Mouse (Mus musculus) stomach, postnatal 0 days (tissue): ENCODE results near the gene Otud7a. TPM values are rescaled to one million over a fixed set of nuclear protein-coding genes. Genes with fewer than 3 reads are reported as not detected.

Experiments
- ATAC-seq: fragments of 200-750 bp; cut with Nextera tagmentation; 2 replicates; pipeline ENCODE4 v1.8.0; 2017; ENCODE audit not compliant: low FRiP score, low TSS enrichment
- DNase-seq: peaks from one replicate; pipeline ENCODE4 v3.0.0-alpha.2; 2016; ENCODE audit warnings: low spot score
- H3K27ac ChIP-seq: fragments of 300-500 bp; sonication (generic); replicated peaks from 2 replicates; pipeline ENCODE4 v1.5.1; 2014; ENCODE audit warnings: mild to moderate bottlenecking, control low read depth
- H3K27me3 ChIP-seq: fragments of 300-500 bp; sonication (generic); 2 replicates; pipeline ENCODE4 v1.6.1; 2014; ENCODE audit warnings: low read length; ENCODE audit not compliant: control insufficient read depth, insufficient read depth
- H3K36me3 ChIP-seq: fragments of 300-500 bp; sonication (generic); 2 replicates; pipeline ENCODE4 v1.6.1; 2014; ENCODE audit warnings: low read length, mixed read lengths; ENCODE audit not compliant: control insufficient read depth, insufficient read depth
- H3K4me1 ChIP-seq: fragments of 300-500 bp; sonication (generic); replicated peaks from 2 replicates; pipeline ENCODE4 v1.6.1; 2014; ENCODE audit warnings: antibody characterized with exemption; ENCODE audit not compliant: control insufficient read depth, insufficient read depth
- H3K4me2 ChIP-seq: fragments of 300-500 bp; sonication (generic); replicated peaks from 2 replicates; pipeline ENCODE4 v1.6.1; 2014; ENCODE audit warnings: low read depth, mild to moderate bottlenecking, control low read depth, moderate library complexity
- H3K4me3 ChIP-seq: fragments of 300-500 bp; sonication (generic); 2 replicates; pipeline ENCODE4 v1.5.1; 2014; ENCODE audit warnings: low read depth, low read length, control low read depth
- H3K9ac ChIP-seq: fragments of 300-500 bp; sonication (generic); 2 replicates; pipeline ENCODE4 v1.6.1; 2014; ENCODE audit warnings: mild to moderate bottlenecking, low read length, control low read depth, mixed read lengths
- H3K9me3 ChIP-seq: fragments of 300-500 bp; sonication (generic); 2 replicates; pipeline ENCODE4 v1.6.1; 2016; ENCODE audit warnings: low read length; ENCODE audit not compliant: control insufficient read depth
- CTCF ChIP-seq: IDR thresholded peaks from 2 replicates; pipeline ENCODE4 v1.5.1; 2016; ENCODE audit warnings: antibody characterized with exemption, low read depth, mild to moderate bottlenecking, moderate library complexity
- EP300 ChIP-seq: optimal IDR thresholded peaks from 2 replicates; pipeline ENCODE3; 2016; ENCODE audit warnings: antibody characterized with exemption
- WGBS: fragments of 180-500 bp; shearing (Covaris S2); extraction: QIAGEN DNeasy Blood & Tissue Kit; methylation state at CpG from one replicate; pipeline ENCODE4 v1.1.7; 2014; 5-methylcytosine and 5-hydroxymethylcytosine counted together
- polyA plus RNA-seq: library from polyadenylated mRNA; unstranded; fragments of >200 nt; fragmentation: Nextera tagmentation; extraction: Ambion mirVana; gene quantifications from 2 replicates; pipeline ENCODE4 v1.2.1, GENCODE M21; 2015

Gene Otud7a
- polyA plus RNA-seq, 1 experiment from 2014 or later: 0.13 TPM

- H3K9ac ChIP-seq: no peak overlapping the region
- no peaks in the 10 kb centered on the region for H3K9me3 ChIP-seq
- H3K4me3 ChIP-seq: no peak overlapping the region
- H3K27me3 ChIP-seq: no peaks in the 10 kb centered on the region
- H3K27ac ChIP-seq: no peak overlapping the region
- DNase-seq (no peak), ATAC-seq (no peak)
- 59% methylated on average over 3 of the region's 3 CpGs for WGBS
- TF ChIP-seq EP300: no peak
- TF ChIP-seq CTCF: no peak
- H3K4me1 ChIP-seq: no peaks in the 10 kb centered on the region
- H3K4me2 ChIP-seq: no peak overlapping the region
- no peaks in the 10 kb centered on the region for H3K36me3 ChIP-seq
Observed at GRCm38 (mm10) chr7:63522403-63522802, 77.9 kb downstream of the Otud7a start.

GRCm38 (mm10) chr7:63523051-63523450 lies 78.5 kb downstream of the Otud7a start:
- TF ChIP-seq EP300: no peak
- TF ChIP-seq CTCF: no peak
- Histone ChIP-seq H3K4me3 (no peak overlapping the region), H3K4me1 (no peaks in the 10 kb centered on the region), H3K27me3 (no peaks in the 10 kb centered on the region), H3K4me2 (no peak overlapping the region), H3K36me3 (no peaks in the 10 kb centered on the region), H3K9ac (no peak overlapping the region), H3K27ac (no peak overlapping the region), H3K9me3 (no peaks in the 10 kb centered on the region)
- DNase-seq (no peak), ATAC-seq (no peak)
- 76% methylated on average over 3 of the region's 3 CpGs for WGBS

GRCm38 (mm10) chr7:63540293-63540692 lies 95.7 kb downstream of the Otud7a start:
- Histone ChIP-seq H3K27ac (no peak overlapping the region), H3K4me3 (no peak overlapping the region), H3K4me1 (no peaks in the 10 kb centered on the region), H3K36me3 (no peaks in the 10 kb centered on the region), H3K27me3 (no peaks in the 10 kb centered on the region), H3K4me2 (no peak overlapping the region), H3K9ac (no peak overlapping the region), H3K9me3 (no peaks in the 10 kb centered on the region)
- TF ChIP-seq EP300: no peak
- no peak for TF ChIP-seq CTCF
- WGBS: 93% methylated on average over 4 of the region's 4 CpGs
- no peak for DNase-seq
- no peak for ATAC-seq

- Histone ChIP-seq H3K36me3 (no peaks in the 10 kb centered on the region), H3K27ac (no peak overlapping the region), H3K4me2 (no peak overlapping the region), H3K4me1 (no peaks in the 10 kb centered on the region), H3K4me3 (no peak overlapping the region), H3K9ac (no peak overlapping the region), H3K9me3 (no peaks in the 10 kb centered on the region), H3K27me3 (no peaks in the 10 kb centered on the region)
- TF ChIP-seq EP300: no peak
- TF ChIP-seq CTCF: no peak
- ATAC-seq (no peak), DNase-seq (no peak)
- 67% methylated on average over 1 of the region's 1 CpGs for WGBS
Observed at GRCm38 (mm10) chr7:63554457-63554856, 109.9 kb downstream of the Otud7a start.

GRCm38 (mm10) chr7:63556324-63556723 lies 111.8 kb downstream of the Otud7a start:
- Histone ChIP-seq H3K9me3 (no peaks in the 10 kb centered on the region), H3K4me3 (no peak overlapping the region), H3K4me1 (no peaks in the 10 kb centered on the region), H3K9ac (no peak overlapping the region), H3K36me3 (no peaks in the 10 kb centered on the region), H3K27me3 (no peaks in the 10 kb centered on the region), H3K4me2 (no peak overlapping the region), H3K27ac (no peak overlapping the region)
- 68% methylated on average over 5 of the region's 5 CpGs for WGBS
- TF ChIP-seq EP300: no peak
- no peak for TF ChIP-seq CTCF
- ATAC-seq (no peak), DNase-seq (no peak)

- H3K4me3 ChIP-seq: no peak overlapping the region
- WGBS: 73% methylated on average over 3 of the region's 3 CpGs
- H3K27me3 ChIP-seq: no peaks in the 10 kb centered on the region
- no peaks in the 10 kb centered on the region for H3K36me3 ChIP-seq
- H3K27ac ChIP-seq: no peak overlapping the region
- no peaks in the 10 kb centered on the region for H3K4me1 ChIP-seq
- ATAC-seq (no peak), DNase-seq (no peak)
- TF ChIP-seq EP300: no peak
- no peak for TF ChIP-seq CTCF
- no peaks in the 10 kb centered on the region for H3K9me3 ChIP-seq
- H3K9ac ChIP-seq: no peak overlapping the region
- no peak overlapping the region for H3K4me2 ChIP-seq
Observed at GRCm38 (mm10) chr7:63558918-63559317, 114.4 kb downstream of the Otud7a start.
